Mouse (Mus musculus): Measurements from ENCODE around the gene Fermt1.
A peak's percentile ranks its signal among the peaks of the same experiment; 100 is the strongest.

Gene Fermt1

GRCm38 (mm10) chr2:132945326-132946207 is at the start of gene Fermt1:
Gene Fermt1 (minus strand): TSS chr2:132945906.
- DNase-seq (ENCODE audit: inconsistent ontology term): no peak

GRCm38 (mm10) chr2:132992659-132993531 is 47.2 kb upstream of the Fermt1 start:
- DNase-seq (ENCODE audit: inconsistent ontology term): peak; percentile 57

DNA sequence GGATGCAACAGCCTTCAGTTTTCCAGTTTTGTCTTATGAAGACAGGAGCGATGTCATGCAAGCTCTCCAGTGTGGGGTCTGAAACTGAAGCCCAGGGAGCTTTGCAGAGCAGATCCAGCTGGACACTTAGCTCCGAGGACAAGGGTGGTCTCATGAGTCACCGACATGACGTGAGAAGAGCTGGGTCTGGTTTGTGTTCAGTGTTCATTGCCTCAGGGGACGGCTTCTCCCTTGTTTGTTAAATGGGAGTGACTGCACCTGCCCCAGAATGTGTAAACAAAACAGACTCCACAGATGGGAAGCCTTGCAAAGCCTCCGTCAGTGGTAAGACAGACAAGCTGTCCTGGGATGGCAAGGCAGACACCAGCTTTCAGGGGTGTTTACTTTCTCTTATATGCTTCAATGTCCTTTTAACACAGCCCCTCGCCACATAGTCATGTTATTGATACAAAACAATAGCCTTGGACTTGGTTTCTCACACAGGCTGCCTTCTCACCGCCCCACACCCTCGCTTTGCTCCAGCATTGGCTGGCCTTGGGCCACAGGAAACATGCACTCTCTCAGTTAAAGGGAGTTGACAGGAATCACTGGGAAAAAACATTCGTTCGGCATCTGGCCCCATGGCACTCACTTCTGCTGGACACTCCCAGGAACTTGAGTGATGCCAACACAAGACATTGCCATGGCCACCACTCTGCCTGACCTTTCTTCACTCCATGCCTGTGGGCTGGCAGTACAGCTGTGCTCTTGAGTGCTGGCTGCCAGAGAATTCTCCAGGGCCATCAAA is 44.3 kb upstream of the Fermt1 start:
- DNase-seq (ENCODE audit: inconsistent ontology term): peak; percentile 19

- no peak for DNase-seq (ENCODE audit: inconsistent ontology term)
Observed at GRCm38 (mm10) chr2:132973346-132973745, 27.6 kb upstream of the Fermt1 start.

DNA sequence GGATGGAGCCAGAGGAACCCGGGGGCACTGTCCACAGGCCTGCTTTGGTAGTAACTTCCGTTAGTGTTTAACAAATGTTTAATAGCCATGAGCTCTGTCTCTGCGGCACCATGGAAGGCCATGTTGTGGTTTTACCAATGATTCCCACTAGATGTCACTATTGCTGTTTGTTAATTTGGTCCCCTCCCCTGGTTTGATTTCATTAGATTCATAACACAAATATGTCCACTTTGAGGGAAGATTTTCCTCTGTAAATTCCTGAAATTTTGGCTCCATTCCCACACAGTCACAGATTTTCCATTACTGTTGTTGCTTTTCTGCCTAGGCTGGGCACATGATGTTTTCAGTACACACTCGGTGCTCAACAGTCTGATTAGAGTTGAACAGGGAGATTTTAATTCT is 25.1 kb upstream of the Fermt1 start:
- peak; percentile 94 for DNase-seq (ENCODE audit: inconsistent ontology term)

GRCm38 (mm10) chr2:132957786-132958185 is 12.1 kb upstream of the Fermt1 start:
- peak; percentile 45 for DNase-seq (ENCODE audit: inconsistent ontology term)

GRCm38 (mm10) chr2:132952197-132952596 is 6.5 kb upstream of the Fermt1 start:
- peak; percentile 22 for DNase-seq (ENCODE audit: inconsistent ontology term)

DNA sequence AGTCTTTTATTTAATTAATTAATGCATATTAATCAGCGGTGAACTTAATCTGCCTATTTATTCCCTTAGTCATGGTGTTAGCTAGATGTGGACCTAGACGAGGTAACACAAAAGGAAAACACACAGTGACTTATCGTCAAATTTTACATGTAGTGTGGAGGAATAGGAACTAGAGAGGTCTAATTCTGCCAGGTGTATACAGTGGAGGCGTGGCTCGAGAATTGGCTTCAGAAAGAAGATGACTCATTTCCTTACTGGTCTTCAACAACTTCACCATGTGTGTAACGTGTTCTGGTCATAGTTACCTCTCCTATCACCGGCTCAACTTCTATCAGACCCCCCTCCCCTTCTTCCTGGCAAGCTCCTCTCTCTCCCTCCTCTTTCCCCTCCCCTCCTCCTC is 2.5 kb upstream of the Fermt1 start:
- no peak for DNase-seq (ENCODE audit: inconsistent ontology term)

DNA sequence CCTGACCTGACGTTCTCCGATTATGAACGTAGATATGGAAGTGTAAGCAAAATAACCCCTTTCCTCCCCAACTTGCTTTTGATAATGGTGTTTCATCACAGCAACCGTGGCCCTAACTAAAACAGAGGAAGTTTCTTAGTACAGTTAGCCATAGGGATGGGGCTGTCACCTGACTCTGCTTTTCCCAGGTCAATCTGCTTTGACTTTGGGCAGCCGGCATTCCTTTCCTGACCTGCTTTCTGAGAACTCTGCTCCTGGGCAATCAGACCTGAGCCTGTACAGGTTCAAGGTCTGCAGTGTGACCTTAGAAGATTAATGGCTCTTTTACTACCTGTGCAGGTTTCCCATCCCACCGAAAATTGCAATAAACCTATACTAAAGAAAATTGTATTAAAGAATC is 1.3 kb upstream of the Fermt1 start:
- no peak for DNase-seq (ENCODE audit: inconsistent ontology term)

DNA sequence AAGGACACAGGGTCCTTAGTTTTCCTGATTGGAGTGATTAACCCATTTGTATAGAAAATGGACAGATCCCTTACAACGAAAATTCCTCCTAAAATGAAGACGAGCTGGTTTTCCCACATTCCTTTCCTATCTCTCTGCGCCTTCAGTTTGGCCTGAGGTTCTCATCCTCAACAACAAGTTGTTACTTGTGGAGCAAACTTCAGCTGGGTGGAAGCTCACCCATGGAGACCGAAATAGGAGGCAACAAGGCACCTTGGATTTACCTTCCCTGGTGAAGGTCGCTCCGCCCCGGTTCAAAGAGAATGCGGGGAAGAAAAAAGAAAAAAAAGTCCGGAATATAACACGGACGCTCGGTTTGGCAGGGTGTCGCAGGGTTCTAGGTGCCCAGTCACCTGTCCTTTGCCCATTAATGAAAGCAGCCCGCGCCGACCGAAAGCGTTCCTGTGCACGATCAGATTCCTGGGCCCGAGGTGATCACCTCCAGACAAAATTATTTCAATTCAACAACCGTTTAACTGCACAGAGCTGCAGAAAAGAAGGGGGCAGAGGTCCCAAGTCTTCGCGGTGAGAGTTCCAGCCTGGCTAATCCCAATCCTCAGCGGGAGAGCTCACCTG is 888 bp downstream of the Fermt1 start:
- DNase-seq (ENCODE audit: inconsistent ontology term): no peak

GRCm38 (mm10) chr2:132943997-132944396 is 1.7 kb downstream of the Fermt1 start:
- DNase-seq (ENCODE audit: inconsistent ontology term): no peak

GRCm38 (mm10) chr2:132943596-132943995 is 2.1 kb downstream of the Fermt1 start:
- DNase-seq (ENCODE audit: inconsistent ontology term): no peak

- DNase-seq (ENCODE audit: inconsistent ontology term): no peak
Observed at GRCm38 (mm10) chr2:132939056-132939455, 6.7 kb downstream of the Fermt1 start.

DNA sequence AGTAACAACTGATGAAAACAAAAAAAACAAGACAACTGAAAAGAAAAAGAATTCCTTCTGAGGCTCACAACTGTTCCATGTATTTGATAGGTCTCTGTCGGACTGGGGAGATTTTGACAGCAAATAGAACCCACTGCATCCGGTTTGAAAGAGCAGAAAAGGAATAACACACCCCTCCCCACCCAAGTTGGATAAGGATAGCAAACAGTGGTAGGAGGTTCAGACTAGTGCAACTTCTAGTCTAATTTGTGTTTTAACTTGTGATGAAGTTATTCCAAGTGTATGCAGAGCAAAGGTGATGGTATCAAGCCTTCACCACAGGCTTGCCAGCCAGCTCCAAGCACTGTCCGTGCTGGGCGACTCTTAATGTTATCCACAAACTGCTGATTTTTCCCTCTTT is 9.5 kb downstream of the Fermt1 start:
- no peak for DNase-seq (ENCODE audit: inconsistent ontology term)

- DNase-seq (ENCODE audit: inconsistent ontology term): no peak
Observed at GRCm38 (mm10) chr2:132934711-132935110, 11.0 kb downstream of the Fermt1 start.

- no peak for DNase-seq (ENCODE audit: inconsistent ontology term)
Observed at GRCm38 (mm10) chr2:132934142-132934541, 11.6 kb downstream of the Fermt1 start.

DNA sequence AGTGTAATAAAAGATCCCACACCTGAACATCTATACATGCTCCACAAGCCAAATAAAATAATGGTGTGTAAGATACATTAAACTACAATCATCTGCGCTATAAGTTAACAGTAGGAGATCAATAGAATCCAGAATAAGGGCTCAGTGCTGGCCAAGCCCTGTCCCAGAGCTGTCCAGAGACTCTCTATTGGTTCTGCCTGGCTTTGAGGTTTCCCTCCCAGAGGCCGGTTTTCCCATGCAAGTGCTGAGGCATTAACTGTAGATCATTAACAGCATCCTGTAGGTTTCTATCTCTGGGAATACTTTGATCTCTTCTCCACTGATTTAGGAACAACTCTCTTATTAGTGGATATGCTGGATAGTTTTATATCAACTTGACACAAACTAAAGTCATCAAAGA is 16.7 kb downstream of the Fermt1 start:
- DNase-seq (ENCODE audit: inconsistent ontology term): no peak

DNA sequence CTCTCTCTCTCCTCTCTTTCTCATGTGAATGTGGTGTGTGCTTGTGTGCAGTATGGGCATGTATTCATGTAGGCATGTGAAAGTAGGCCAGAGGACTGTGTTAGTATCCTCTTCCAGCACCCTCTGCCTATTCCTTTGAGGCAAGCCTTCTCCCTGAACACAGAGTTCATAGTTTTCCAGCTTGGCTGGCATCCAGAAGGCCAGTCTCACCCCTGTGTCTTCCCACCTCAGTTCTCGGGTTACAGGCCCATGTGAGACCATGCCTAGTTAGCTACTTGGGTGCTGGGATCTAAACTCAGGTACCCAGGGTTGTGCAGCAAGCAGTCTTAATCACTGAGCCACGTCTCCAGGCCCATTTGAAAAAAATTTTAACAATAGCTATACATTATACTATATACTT is 17.8 kb downstream of the Fermt1 start:
- DNase-seq (ENCODE audit: inconsistent ontology term): no peak

DNA sequence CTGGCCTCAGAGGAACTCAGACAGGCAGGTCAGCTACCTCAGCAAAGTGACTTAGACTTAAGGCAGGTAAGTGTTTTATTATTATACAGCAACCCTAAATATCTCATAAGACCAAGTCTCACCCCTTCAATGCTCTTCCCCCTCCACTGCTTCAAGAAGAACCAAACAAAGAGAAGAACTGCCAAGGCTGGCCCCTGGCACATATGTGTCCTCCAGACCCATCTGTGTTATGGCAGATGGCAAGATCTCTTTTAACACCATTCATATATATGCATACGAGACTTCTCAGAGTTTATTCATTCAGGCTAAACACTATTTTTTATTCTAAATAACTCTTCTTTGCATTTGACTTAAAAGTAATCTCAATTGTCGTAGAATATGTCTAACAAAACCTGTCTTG is 18.4 kb downstream of the Fermt1 start:
- DNase-seq (ENCODE audit: inconsistent ontology term): no peak

DNA sequence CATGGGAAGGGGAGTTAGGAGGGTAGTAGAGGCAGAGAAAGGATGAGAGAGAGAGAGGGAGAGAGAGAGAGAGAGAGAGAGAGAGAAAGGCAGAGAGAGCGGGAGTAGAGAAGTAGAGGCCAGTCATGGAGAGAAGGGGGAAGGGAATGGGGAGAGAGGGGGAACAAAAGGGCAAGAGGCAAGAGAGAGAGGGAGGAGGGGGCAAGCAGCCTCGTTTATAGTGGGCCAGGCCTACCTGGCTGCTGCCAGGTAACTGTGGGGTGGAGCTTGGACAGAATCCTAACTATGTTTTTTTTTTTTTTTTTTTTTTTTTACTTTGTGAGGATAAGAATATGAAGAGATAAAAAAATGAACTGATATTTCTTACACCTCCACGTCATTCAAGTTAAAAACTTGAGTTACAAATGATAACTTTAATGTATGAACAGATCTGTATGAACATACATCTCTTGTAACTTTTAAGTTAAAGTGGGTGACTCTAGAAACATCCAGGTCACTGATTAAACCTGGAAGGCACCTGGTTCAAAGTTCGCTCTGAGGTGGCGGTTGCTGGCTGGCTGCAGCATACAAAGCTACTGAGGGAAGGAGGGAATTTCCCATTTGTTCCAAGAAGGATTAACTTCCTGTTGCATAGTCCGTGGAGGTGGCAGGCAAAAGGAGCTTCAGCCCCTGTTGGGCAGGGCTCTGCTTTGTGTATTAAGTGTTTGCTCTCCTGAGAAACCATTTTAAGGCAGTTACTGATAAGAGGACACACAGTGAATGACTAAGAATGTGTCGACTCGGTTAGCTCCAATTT is 22.2 kb downstream of the Fermt1 start:
- DNase-seq (ENCODE audit: inconsistent ontology term): no peak
